Mouse (Mus musculus) megakaryocyte progenitor cell, adult 5-6 weeks (primary cell): ENCODE measurements around the gene Magea4. TPM values are rescaled to one million over a fixed set of nuclear protein-coding genes. Genes with fewer than 3 reads are reported as not detected.

Experiments used
- ATAC-seq: replicated peaks from 2 replicates; pipeline ENCODE4 v1.8.0; 2016; ENCODE audit warnings: mild to moderate bottlenecking, moderate TSS enrichment, inconsistent platforms; ENCODE audit not compliant: poor library complexity
- total RNA-seq, 2 experiments: library from RNA; stranded (forward) in 1 of 2; stranded (reverse) in 1 of 2; fragments of 157-497, 149-512 nt in 1 of 2; fragments of 200-1000 nt in 1 of 2; gene quantifications; 2 replicates each; pipeline versions ENCODE4 v1.2.3 to v1.2.4; 2015 to 2017

The Magea4 gene
- not detected in 2 replicates for total RNA-seq (2015)
- not detected in 2 replicates for total RNA-seq (2017)

- no peak for ATAC-seq
Observed at GRCm38 (mm10) chrX:72221717-72222116, at the start of gene Magea4. TSS of gene Magea4 (plus strand) at chrX:72222017.

- ATAC-seq = no peak
Observed at GRCm38 (mm10) chrX:72202944-72203554, 18.8 kb upstream of the Magea4 start.

- 0 out of 2 replicates have a peak, but pooled peaks have one; percentile 37 for ATAC-seq
Observed at GRCm38 (mm10) chrX:72270637-72271036, 48.8 kb downstream of the Magea4 start.

Other genes starting within 250 kb of the Magea4 start
- gene Fate1, start 249.0 kb upstream of the Magea4 start, total RNA-seq (2015) = not detected in 2 replicates
- not detected in 2 replicates for gene Fate1, start 249.0 kb upstream of the Magea4 start, total RNA-seq (2017)
- gene Cnga2, start 230.2 kb upstream of the Magea4 start, total RNA-seq (2015) = not detected in 2 replicates
- not detected in 2 replicates for gene Cnga2, start 230.2 kb upstream of the Magea4 start, total RNA-seq (2017)
- 0.10 TPM in 1 of 2 replicates, not detected in the other for gene Gabre, start 52.8 kb downstream of the Magea4 start, total RNA-seq (2015)
- gene Gabre, start 52.8 kb downstream of the Magea4 start, total RNA-seq (2017) = not detected in 2 replicates
- not detected in 2 replicates for gene Magea10, start 164.8 kb downstream of the Magea4 start, total RNA-seq (2015)
- not detected in 2 replicates for gene Magea10, start 164.8 kb downstream of the Magea4 start, total RNA-seq (2017)